8 mouse cellular contexts compared by ENCODE assay signal in the genomic region with DNA sequence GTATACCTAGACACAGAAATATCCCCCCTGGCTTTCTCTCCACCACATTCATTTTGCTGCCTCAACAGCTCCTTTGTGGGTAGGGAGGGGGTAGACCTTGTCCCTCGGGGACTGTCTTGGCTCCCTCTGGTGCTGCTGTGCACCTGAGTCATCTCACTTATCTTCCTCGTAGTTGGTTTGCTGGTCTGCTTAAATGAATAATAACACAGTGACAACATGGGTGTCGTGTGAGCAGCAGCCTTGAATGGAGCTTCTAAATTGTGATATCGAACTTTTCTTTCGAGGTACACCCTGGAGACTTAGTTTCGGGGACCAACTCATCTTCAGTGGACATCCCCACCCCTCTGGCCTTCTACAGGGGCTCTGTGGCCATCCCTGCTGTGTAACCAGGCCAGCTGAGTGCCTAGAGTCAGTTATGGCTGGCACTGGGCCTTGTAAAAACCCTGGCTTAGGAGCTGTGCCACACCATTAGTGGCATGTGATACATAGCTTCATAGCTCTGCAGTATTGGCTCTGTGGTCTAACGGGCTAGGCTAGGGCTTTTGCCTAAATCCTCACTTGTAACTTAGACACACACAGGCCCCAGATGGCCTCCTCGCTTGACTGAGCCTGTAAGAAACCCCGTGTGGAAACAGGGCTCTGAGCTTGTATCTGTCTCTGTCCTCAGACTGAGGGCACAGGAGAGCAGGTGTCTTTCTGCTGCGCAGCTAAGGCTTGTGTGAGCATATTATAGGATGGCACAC. TPM values are rescaled to one million over a fixed set of nuclear protein-coding genes. Genes with fewer than 3 reads are reported as not detected.
A peak's percentile ranks its signal among the peaks of the same experiment; 100 is the strongest.
DNase-seq lines count a peak whose midpoint lies in the region; ATAC-seq and TF ChIP-seq lines count a peak whose summit lies in the region.

No protein-coding gene starts in this region.

- no peaks in the 10 kb centered on the region for H3K27me3 ChIP-seq in hindbrain, embryonic 14.5 days (ENCODE audit: control insufficient read depth, insufficient read depth, low read length)
- no peaks in the 10 kb centered on the region for H3K27me3 ChIP-seq in hindbrain, embryonic 10.5 days (ENCODE audit: insufficient read depth, poor library complexity, severe bottlenecking)
- no peaks in the 10 kb centered on the region for H3K27me3 ChIP-seq in liver, postnatal 0 days (ENCODE audit: insufficient read depth, low read length)

- DNase-seq in hindbrain, embryonic 14.5 days (ENCODE audit: low spot score): peak; percentile 31
- DNase-seq in hindbrain, embryonic 10.5 days (ENCODE audit: low spot score): no peak
- DNase-seq in MN1 (ENCODE audit: low spot score): peak; percentile 52
- DNase-seq in cerebellum, postnatal 10 days: peak; percentile 86 to 90
- no peak for DNase-seq in liver, postnatal 0 days
- DNase-seq in kidney, adult 9 months: no peak
- no peak for DNase-seq in lung, adult 18-20 months

- peaks cover 24% of the 10 kb centered on the region for H3K4me1 ChIP-seq in hindbrain, embryonic 14.5 days (replicated peaks; ENCODE audit: control insufficient read depth, insufficient read depth, low read length)
- H3K4me1 ChIP-seq in hindbrain, embryonic 10.5 days (replicated peaks): peaks cover 69% of the 10 kb centered on the region
- H3K4me1 ChIP-seq in liver, postnatal 0 days (ENCODE audit: insufficient read depth): peaks cover 38% of the 10 kb centered on the region

- no peaks in the 10 kb centered on the region for H3K9me3 ChIP-seq in hindbrain, embryonic 14.5 days (ENCODE audit: control insufficient read depth, low read length)
- no peaks in the 10 kb centered on the region for H3K9me3 ChIP-seq in hindbrain, embryonic 10.5 days
- no peaks in the 10 kb centered on the region for H3K9me3 ChIP-seq in liver, postnatal 0 days (ENCODE audit: low read length)

- H3K27ac ChIP-seq in hindbrain, embryonic 14.5 days: no peak overlapping the region
- no peak overlapping the region for H3K27ac ChIP-seq in hindbrain, embryonic 10.5 days
- peak overlapping the region; percentile 44; the same call in 1 of the 2 replicates for H3K27ac ChIP-seq in liver, postnatal 0 days (ENCODE audit: low read depth)

- no peak overlapping the region for H3K9ac ChIP-seq in hindbrain, embryonic 14.5 days
- H3K9ac ChIP-seq in liver, postnatal 0 days (replicated peaks): no peak overlapping the region

- ATAC-seq in hindbrain, embryonic 14.5 days (ENCODE audit: low FRiP score): peak; percentile 31; the same call in 1 of the 2 replicates
- ATAC-seq in liver, postnatal 0 days: peak; percentile 24; the same call in 1 of the 2 replicates
- no peak for ATAC-seq in granulocyte monocyte progenitor cell, adult 5-6 weeks (replicated peaks; ENCODE audit: poor library complexity, severe bottlenecking)

- H3K4me3 ChIP-seq in hindbrain, embryonic 14.5 days (replicated peaks; ENCODE audit: low read length): no peak overlapping the region
- no peak overlapping the region for H3K4me3 ChIP-seq in hindbrain, embryonic 10.5 days
- H3K4me3 ChIP-seq in liver, postnatal 0 days (ENCODE audit: low read depth, low read length): no peak overlapping the region

- no peak overlapping the region for H3K4me2 ChIP-seq in hindbrain, embryonic 14.5 days (replicated peaks)
- H3K4me2 ChIP-seq in liver, postnatal 0 days (ENCODE audit: low read depth, low read length): no peak overlapping the region

- 67% methylated on average over 10 of the region's 10 CpGs for WGBS in hindbrain, embryonic 14.5 days
- WGBS in hindbrain, embryonic 10.5 days: 77% methylated on average over 10 of the region's 10 CpGs
- WGBS in liver, postnatal 0 days (ENCODE audit: insufficient replicate concordance): 74% methylated on average over 10 of the region's 10 CpGs

- no peak for TF ChIP-seq EP300 in liver, postnatal 0 days (IDR thresholded peaks at IDR 0.05; ENCODE audit: low read depth)

- H3K36me3 ChIP-seq in hindbrain, embryonic 14.5 days (replicated peaks; ENCODE audit: control insufficient read depth, insufficient read depth): no peaks in the 10 kb centered on the region
- no peaks in the 10 kb centered on the region for H3K36me3 ChIP-seq in hindbrain, embryonic 10.5 days
- H3K36me3 ChIP-seq in liver, postnatal 0 days (replicated peaks; ENCODE audit: insufficient read depth, low read length): no peaks in the 10 kb centered on the region

- TF ChIP-seq CTCF in liver, postnatal 0 days (IDR thresholded peaks at IDR 0.05; ENCODE audit: low read depth): no peak

RNA-seq across cellular contexts. Expression of gene Gramd4, which starts 53.0 kb away (rescaled TPM):
- 22.2 and 24.9 TPM in 2 replicates for polyA plus RNA-seq in hindbrain, embryonic 14.5 days (2014; fragmentation: Nextera tagmentation; extraction: Ambion mirVana)
- polyA plus RNA-seq in hindbrain, embryonic 10.5 days (2016; fragmentation: Nextera tagmentation; extraction: Ambion mirVana): 16.6 and 18.0 TPM in 2 replicates
- 3.2 and 3.7 TPM in 2 replicates for polyA plus RNA-seq in liver, postnatal 0 days (2015; fragmentation: Nextera tagmentation; extraction: Ambion mirVana)
- 15.0 and 19.9 TPM in 2 replicates for total RNA-seq in granulocyte monocyte progenitor cell, adult 5-6 weeks (2014; fragmentation: Nextera tagmentation)
- total RNA-seq in granulocyte monocyte progenitor cell, adult 5-6 weeks (2017): 15.9 and 18.4 TPM in 2 replicates

Comparison
In these comparisons a context has a peak if more than half of its experiments do, and no peak if none do; other contexts are left out.
1. DNase-seq: peak in hindbrain, embryonic 14.5 days (single experiment), MN1 (single experiment) and cerebellum, postnatal 10 days (2 of 2); none in hindbrain, embryonic 10.5 days (single experiment), liver, postnatal 0 days (single experiment), kidney, adult 9 months (single experiment) and lung, adult 18-20 months (0 of 2).